Mouse (Mus musculus): ENCODE data around the gene Dleu7. TPM values are rescaled to one million over a fixed set of nuclear protein-coding genes. Genes with fewer than 3 reads are reported as not detected.

The Dleu7 gene
- polyA plus RNA-seq, 1 experiment: not detected

DNA sequence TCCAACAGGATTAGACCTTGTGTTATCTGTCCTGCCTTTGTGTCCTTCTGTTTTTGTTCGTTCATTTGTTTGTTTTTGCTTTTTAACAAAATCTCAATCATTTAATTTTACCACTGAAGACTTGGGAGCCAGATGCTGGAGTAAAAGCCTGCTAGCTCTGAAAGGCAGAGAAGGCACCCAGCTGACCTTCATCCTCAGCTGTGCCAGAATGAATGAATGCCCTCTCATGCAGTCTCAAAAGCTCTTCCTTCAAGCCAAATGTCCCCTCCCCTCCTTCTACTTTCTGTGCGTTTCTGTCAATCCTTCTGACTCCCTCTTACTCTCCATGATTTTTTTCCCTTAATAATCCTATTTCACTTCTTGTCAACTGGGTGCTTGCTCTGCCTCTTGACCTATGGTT, 34.3 kb upstream of the Dleu7 start:
- Histone ChIP-seq H3K27ac (ENCODE audit: insufficient read depth, low read length) (no peak overlapping the region), H3K4me1 (ENCODE audit: control insufficient read depth, insufficient read depth, low read length) (0 out of 2 replicates have a peak, but pooled peaks cover 2% of the 10 kb centered on the region), H3K4me3 (ENCODE audit: insufficient read depth, low read length) (no peak overlapping the region)
- TF ChIP-seq CTCF (IDR thresholded peaks at IDR 0.05; ENCODE audit: borderline replicate concordance, insufficient read depth, low read length): no peak
- TF ChIP-seq POLR2A (IDR thresholded peaks at IDR 0.05; ENCODE audit: low read depth, low read length): no peak

GRCm38 (mm10) chr14:62326026-62326425, 33.2 kb upstream of the Dleu7 start:
- TF ChIP-seq CTCF (IDR thresholded peaks at IDR 0.05; ENCODE audit: borderline replicate concordance, insufficient read depth, low read length) (no peak), POLR2A (IDR thresholded peaks at IDR 0.05; ENCODE audit: low read depth, low read length) (no peak)
- Histone ChIP-seq H3K27ac (ENCODE audit: insufficient read depth, low read length) (no peak overlapping the region), H3K4me3 (ENCODE audit: insufficient read depth, low read length) (no peak overlapping the region), H3K4me1 (ENCODE audit: control insufficient read depth, insufficient read depth, low read length) (no peaks in the 10 kb centered on the region)

DNA sequence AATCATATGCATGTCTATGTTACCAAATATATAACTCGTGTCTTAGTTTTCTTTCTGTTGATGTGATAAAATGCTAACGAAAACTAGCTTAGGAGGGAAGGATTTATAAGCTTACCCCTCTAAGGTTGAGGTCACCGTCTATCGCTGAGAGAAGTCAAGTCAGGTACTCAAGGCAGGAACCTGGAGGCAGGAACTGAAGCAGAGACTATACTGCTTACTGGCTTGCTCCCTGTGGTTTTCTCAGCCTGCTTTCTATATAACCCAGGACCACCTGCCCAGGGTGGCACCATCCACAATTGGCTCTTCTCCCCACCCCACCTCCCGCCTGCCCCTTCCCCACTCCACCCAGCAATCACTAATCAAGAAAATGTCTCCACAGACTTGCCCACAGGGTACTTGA, 32.1 kb upstream of the Dleu7 start:
- Histone ChIP-seq H3K27ac (ENCODE audit: insufficient read depth, low read length) (no peak overlapping the region), H3K4me3 (ENCODE audit: insufficient read depth, low read length) (no peak overlapping the region), H3K4me1 (ENCODE audit: control insufficient read depth, insufficient read depth, low read length) (no peaks in the 10 kb centered on the region)
- TF ChIP-seq CTCF (IDR thresholded peaks at IDR 0.05; ENCODE audit: borderline replicate concordance, insufficient read depth, low read length): no peak
- TF ChIP-seq POLR2A (IDR thresholded peaks at IDR 0.05; ENCODE audit: low read depth, low read length): no peak

GRCm38 (mm10) chr14:62323457-62323856, 30.6 kb upstream of the Dleu7 start:
- Histone ChIP-seq H3K27ac (ENCODE audit: insufficient read depth, low read length) (no peak overlapping the region), H3K4me3 (ENCODE audit: insufficient read depth, low read length) (no peak overlapping the region), H3K4me1 (ENCODE audit: control insufficient read depth, insufficient read depth, low read length) (no peaks in the 10 kb centered on the region)
- TF ChIP-seq CTCF (IDR thresholded peaks at IDR 0.05; ENCODE audit: borderline replicate concordance, insufficient read depth, low read length): no peak
- no peak for TF ChIP-seq POLR2A (IDR thresholded peaks at IDR 0.05; ENCODE audit: low read depth, low read length)

DNA sequence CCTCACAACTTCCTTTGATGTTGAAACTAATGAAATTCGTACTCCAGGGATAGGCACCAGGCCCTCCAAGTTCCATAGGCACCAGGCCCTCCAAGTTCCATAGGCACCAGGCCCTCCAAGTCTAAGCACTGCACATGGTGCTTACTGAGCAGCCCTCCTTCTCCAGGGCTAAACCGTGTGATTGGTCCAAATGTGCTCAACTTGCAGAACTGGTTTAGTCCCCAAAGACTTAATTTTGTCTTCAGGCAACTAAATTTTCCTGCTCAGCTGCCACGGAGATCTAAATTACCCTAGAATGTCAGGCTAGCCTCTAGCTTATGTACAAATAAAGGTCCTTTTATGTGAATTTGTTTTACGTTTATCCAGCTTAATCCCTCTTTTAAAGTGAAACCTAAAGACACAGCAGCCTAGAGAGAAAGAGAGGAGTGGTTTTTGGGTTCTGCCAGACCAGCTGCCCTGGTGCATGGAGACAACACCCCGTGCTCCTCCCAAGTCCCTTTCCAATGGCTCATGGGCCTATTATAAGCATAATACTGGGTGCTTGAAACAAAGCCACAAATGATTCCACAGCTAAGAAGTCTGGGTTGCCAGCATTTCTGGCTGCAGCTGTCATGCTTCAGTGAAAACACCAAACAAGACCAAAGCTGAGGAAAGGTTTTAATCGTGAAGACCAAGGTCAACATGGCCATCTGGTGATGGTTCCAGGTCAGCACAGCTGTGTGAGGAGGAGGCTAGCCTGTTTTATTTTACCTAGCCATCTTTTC, 29.9 kb upstream of the Dleu7 start:
- Histone ChIP-seq H3K4me3 (ENCODE audit: insufficient read depth, low read length) (no peak overlapping the region), H3K4me1 (ENCODE audit: control insufficient read depth, insufficient read depth, low read length) (no peaks in the 10 kb centered on the region), H3K27ac (ENCODE audit: insufficient read depth, low read length) (no peak overlapping the region)
- no peak for TF ChIP-seq CTCF (IDR thresholded peaks at IDR 0.05; ENCODE audit: borderline replicate concordance, insufficient read depth, low read length)
- no peak for TF ChIP-seq POLR2A (IDR thresholded peaks at IDR 0.05; ENCODE audit: low read depth, low read length)

- Histone ChIP-seq H3K4me1 (ENCODE audit: control insufficient read depth, insufficient read depth, low read length) (no peaks in the 10 kb centered on the region), H3K27ac (ENCODE audit: insufficient read depth, low read length) (no peak overlapping the region), H3K4me3 (ENCODE audit: insufficient read depth, low read length) (no peak overlapping the region)
- TF ChIP-seq CTCF (IDR thresholded peaks at IDR 0.05; ENCODE audit: borderline replicate concordance, insufficient read depth, low read length) (no peak), POLR2A (IDR thresholded peaks at IDR 0.05; ENCODE audit: low read depth, low read length) (no peak)
These were observed 18.8 kb upstream of the Dleu7 start for GRCm38 (mm10) chr14:62311672-62312071.

DNA sequence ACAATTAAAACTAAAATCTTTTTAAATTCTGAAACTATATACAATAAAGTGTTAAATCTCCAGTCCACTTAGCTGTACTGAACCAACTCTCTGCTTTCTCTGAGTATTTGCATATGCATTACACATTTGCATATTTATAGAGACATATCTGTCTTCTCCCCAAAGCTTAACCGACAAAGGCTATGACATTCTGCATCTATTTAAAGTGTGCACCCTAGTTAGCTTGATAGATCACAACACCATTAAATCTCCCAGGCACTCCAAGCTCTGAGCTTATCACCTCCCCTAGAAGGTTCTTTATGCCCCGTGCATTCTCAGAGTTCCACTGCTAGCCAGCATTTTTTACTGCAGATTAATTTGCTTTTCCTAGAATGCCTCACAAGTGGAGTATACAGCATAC, 16.2 kb upstream of the Dleu7 start:
- H3K4me1 ChIP-seq (ENCODE audit: control insufficient read depth, insufficient read depth, low read length): no peaks in the 10 kb centered on the region
- no peak overlapping the region for H3K4me3 ChIP-seq (ENCODE audit: insufficient read depth, low read length)
- no peak overlapping the region for H3K27ac ChIP-seq (ENCODE audit: insufficient read depth, low read length)
- no peak for TF ChIP-seq CTCF (IDR thresholded peaks at IDR 0.05; ENCODE audit: borderline replicate concordance, insufficient read depth, low read length)
- no peak for TF ChIP-seq POLR2A (IDR thresholded peaks at IDR 0.05; ENCODE audit: low read depth, low read length)

DNA sequence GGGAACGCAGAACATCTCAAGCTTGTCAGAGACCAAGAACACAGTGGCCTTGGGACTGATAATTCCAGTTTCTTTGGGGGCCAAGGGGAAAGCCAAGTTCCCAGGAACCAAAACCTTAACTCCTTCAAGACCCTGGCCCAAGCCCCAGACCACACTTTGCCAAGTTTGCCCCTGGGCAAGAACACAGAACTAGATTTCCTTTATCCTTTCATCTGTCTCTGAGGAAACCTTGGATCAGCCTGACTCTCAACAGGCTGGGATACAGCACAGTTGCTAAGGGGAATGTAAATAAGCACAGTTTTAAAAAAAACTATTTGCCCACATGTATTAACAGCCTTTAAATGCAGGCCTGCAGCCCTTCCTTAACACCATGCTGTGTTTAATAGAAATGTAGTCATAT, 14.7 kb upstream of the Dleu7 start:
- Histone ChIP-seq H3K4me3 (ENCODE audit: insufficient read depth, low read length) (no peak overlapping the region), H3K27ac (ENCODE audit: insufficient read depth, low read length) (no peak overlapping the region), H3K4me1 (ENCODE audit: control insufficient read depth, insufficient read depth, low read length) (no peaks in the 10 kb centered on the region)
- no peak for TF ChIP-seq CTCF (IDR thresholded peaks at IDR 0.05; ENCODE audit: borderline replicate concordance, insufficient read depth, low read length)
- TF ChIP-seq POLR2A (IDR thresholded peaks at IDR 0.05; ENCODE audit: low read depth, low read length): no peak

DNA sequence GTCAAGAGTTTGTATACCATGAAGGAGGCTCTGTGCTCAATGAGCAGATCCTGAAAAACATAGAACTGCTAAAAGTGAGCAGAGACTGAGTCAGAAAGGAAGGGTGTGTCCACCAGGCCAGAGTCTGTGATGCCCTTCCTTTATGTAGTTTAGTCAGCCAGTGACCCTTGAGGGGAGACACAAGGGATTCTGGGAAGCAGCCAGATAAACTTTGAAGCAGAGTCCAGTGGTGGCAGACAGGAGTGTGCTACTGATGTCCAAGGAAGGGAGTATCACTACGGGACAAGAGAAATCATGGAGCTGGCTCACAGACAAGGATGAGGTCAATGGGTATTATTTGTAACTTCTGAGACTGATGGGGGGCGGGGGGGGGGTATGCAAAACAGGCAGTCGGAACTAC, 7.2 kb upstream of the Dleu7 start:
- TF ChIP-seq POLR2A (IDR thresholded peaks at IDR 0.05; ENCODE audit: low read depth, low read length): no peak
- no peak for TF ChIP-seq CTCF (IDR thresholded peaks at IDR 0.05; ENCODE audit: borderline replicate concordance, insufficient read depth, low read length)
- peaks cover 4% of the 10 kb centered on the region; the same call in 1 of the 2 replicates for H3K4me1 ChIP-seq (ENCODE audit: control insufficient read depth, insufficient read depth, low read length)
- H3K27ac ChIP-seq (ENCODE audit: insufficient read depth, low read length): no peak overlapping the region
- no peak overlapping the region for H3K4me3 ChIP-seq (ENCODE audit: insufficient read depth, low read length)

- Histone ChIP-seq H3K27ac (ENCODE audit: insufficient read depth, low read length) (no peak overlapping the region), H3K4me1 (ENCODE audit: control insufficient read depth, insufficient read depth, low read length) (peaks cover 4% of the 10 kb centered on the region; the same call in 1 of the 2 replicates), H3K4me3 (ENCODE audit: insufficient read depth, low read length) (no peak overlapping the region)
- no peak for TF ChIP-seq CTCF (IDR thresholded peaks at IDR 0.05; ENCODE audit: borderline replicate concordance, insufficient read depth, low read length)
- TF ChIP-seq POLR2A (IDR thresholded peaks at IDR 0.05; ENCODE audit: low read depth, low read length): no peak
These were observed 6.0 kb upstream of the Dleu7 start for GRCm38 (mm10) chr14:62298808-62299207.
